Mouse (Mus musculus) hindbrain, postnatal 0 days (tissue): Measurements from ENCODE around the gene Mthfr. TPM values are rescaled to one million over a fixed set of nuclear protein-coding genes. Genes with fewer than 3 reads are reported as not detected.
"Not testable (repeated sequence)": the region's sequence is repeated elsewhere in the genome, so short reads cannot be mapped to it uniquely, and the experiment has no call there.

ENCODE experiments used
- ATAC-seq: fragments of 200-750 bp; cut with Nextera tagmentation; 2 replicates; pipeline ENCODE4 v1.8.0; 2017; ENCODE audit warnings: mild to moderate bottlenecking, moderate TSS enrichment, moderate library complexity
- DNase-seq: peaks from one replicate; pipeline ENCODE4 v3.0.0-alpha.2; 2015; ENCODE audit warnings: low spot score
- H3K27ac ChIP-seq: fragments of 300-500 bp; sonication (generic); 2 replicates; pipeline ENCODE4 v1.5.1; 2014; ENCODE audit warnings: mild to moderate bottlenecking
- H3K27me3 ChIP-seq: fragments of 300-500 bp; sonication (generic); 2 replicates; pipeline ENCODE4 v1.6.1; 2014; ENCODE audit warnings: low read length, mixed read lengths; ENCODE audit not compliant: insufficient read depth
- H3K36me3 ChIP-seq: fragments of 300-500 bp; sonication (generic); 2 replicates; pipeline ENCODE4 v1.6.1; 2014; ENCODE audit warnings: low read length, mixed read lengths; ENCODE audit not compliant: insufficient read depth
- H3K4me1 ChIP-seq: fragments of 300-500 bp; sonication (generic); 2 replicates; pipeline ENCODE4 v1.6.1; 2014; ENCODE audit warnings: antibody characterized with exemption, low read length, mixed read lengths; ENCODE audit not compliant: insufficient read depth
- H3K4me2 ChIP-seq: fragments of 300-500 bp; sonication (generic); 2 replicates; pipeline ENCODE4 v1.6.1; 2014; ENCODE audit warnings: low read depth, mild to moderate bottlenecking, low read length, moderate library complexity, mixed read lengths
- H3K4me3 ChIP-seq: fragments of 300-500 bp; sonication (generic); 2 replicates; pipeline ENCODE4 v1.5.1; 2014; ENCODE audit warnings: low read length
- H3K9ac ChIP-seq: fragments of 300-500 bp; sonication (generic); replicated peaks from 2 replicates; pipeline ENCODE4 v1.6.1; 2014; ENCODE audit warnings: mild to moderate bottlenecking, low read length, moderate library complexity, mixed read lengths
- H3K9me3 ChIP-seq: fragments of 300-500 bp; sonication (generic); 2 replicates; pipeline ENCODE4 v1.6.1; 2016; ENCODE audit warnings: low read length, mixed read lengths
- CTCF ChIP-seq: IDR thresholded peaks from 2 replicates; pipeline ENCODE4 v1.5.1; 2016; ENCODE audit warnings: antibody characterized with exemption, control low read depth, low read depth
- WGBS: fragments of 180-500 bp; shearing (Covaris S2); extraction: QIAGEN DNeasy Blood & Tissue Kit; methylation state at CpG from one replicate; pipeline ENCODE4 v1.1.7; 2014; 5-methylcytosine and 5-hydroxymethylcytosine counted together
- polyA plus RNA-seq: library from polyadenylated mRNA; unstranded; fragments of >200 nt; fragmentation: Nextera tagmentation; extraction: Ambion mirVana; gene quantifications from 2 replicates; pipeline ENCODE4 v1.2.1, GENCODE M21; 2015
- total RNA-seq: library from RNA; depleted of rRNA; stranded (reverse); fragments of >200 nt; gene quantifications from 2 replicates; pipeline ENCODE4 v1.2.3, GENCODE M21; 2014

Mthfr gene
- total and polyA plus RNA-seq, 2 experiments from 2014 or later, result 9.3 to 52.4 TPM

DNA sequence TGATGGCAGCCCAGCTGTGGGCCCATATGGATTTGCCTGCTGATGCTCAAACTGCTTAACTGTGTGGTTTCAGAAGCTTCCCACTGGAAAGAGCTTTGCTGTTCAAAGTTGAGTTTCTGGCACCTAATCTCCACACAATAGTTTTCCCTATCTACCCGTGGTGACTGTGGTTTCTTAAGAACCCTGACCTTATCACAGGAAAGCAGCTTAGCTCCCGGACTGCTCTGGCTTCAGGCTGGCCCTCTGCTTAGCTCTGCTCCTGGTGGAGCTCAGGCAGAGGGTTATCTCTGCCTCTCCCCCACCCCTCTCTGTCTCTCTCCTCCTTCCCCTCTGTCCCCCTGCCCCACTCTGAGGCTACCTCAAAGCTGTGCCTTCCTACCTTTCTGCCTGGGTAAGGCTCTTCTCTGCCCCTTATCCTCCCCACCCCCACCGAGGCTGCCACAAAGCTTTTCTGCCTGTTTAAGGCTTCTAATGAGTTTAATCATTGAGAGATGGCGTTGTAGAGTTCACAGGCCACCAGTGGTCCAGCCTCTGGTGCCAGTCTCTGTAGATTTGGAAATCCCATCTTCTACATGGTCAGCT, 7.7 kb downstream of the Mthfr start:
- no peak overlapping the region for H3K4me3 ChIP-seq
- DNase-seq (no peak), ATAC-seq (no peak)
- H3K27me3 ChIP-seq, result no peaks in the 10 kb centered on the region
- H3K27ac ChIP-seq, result no peak overlapping the region
- TF ChIP-seq CTCF, result no peak
- no peaks in the 10 kb centered on the region for H3K4me1 ChIP-seq
- WGBS, result 69% methylated on average over 4 of the region's 4 CpGs
- H3K36me3 ChIP-seq, result peaks cover 27% of the 10 kb centered on the region; the same call in 1 of the 2 replicates
- H3K9ac ChIP-seq, result no peak overlapping the region
- no peaks in the 10 kb centered on the region for H3K9me3 ChIP-seq
- no peak overlapping the region for H3K4me2 ChIP-seq

DNA sequence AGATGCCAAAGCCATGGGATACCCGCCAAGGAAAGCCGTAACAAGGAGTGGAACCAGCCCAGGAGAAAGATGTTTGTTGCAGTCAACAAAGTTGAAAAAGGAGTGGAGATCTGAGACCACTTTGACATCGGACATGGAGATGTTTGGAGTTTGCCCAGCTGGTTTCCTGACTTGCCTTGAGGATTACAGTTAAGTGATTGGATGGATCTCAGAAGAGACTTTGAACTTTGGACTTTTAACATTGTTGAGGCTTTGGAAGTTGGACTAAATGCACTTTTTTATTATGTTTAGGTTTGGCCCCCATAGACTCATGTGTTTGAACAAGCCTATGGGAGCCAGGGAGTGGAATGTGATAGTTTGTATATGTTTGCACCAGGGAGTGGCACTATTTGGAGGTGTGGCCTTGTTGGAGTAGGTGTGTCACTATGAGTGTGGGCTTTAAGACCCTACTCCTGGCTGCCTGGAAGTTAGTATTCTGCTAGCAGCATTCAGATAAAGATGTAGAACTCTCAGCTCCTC, 11.6 kb downstream of the Mthfr start:
- H3K4me1 ChIP-seq, ATAC-seq, H3K4me3 ChIP-seq, H3K27me3 ChIP-seq, DNase-seq, H3K4me2 ChIP-seq, H3K27ac ChIP-seq, H3K9me3 ChIP-seq, H3K9ac ChIP-seq: not testable (repeated sequence)
- WGBS, result 95% methylated on average over 3 of the region's 3 CpGs
- H3K36me3 ChIP-seq, result peaks cover 49% of the 10 kb centered on the region

- H3K27ac ChIP-seq, result no peak overlapping the region
- H3K27me3 ChIP-seq, result no peaks in the 10 kb centered on the region
- TF ChIP-seq CTCF, result no peak
- peaks cover 56% of the 10 kb centered on the region for H3K36me3 ChIP-seq
- H3K4me1 ChIP-seq, result no peaks in the 10 kb centered on the region
- DNase-seq (no peak), ATAC-seq (no peak)
- no peaks in the 10 kb centered on the region for H3K9me3 ChIP-seq
- H3K4me2 ChIP-seq, result no peak overlapping the region
- H3K9ac ChIP-seq, result no peak overlapping the region
- no peak overlapping the region for H3K4me3 ChIP-seq
- 87% methylated on average over 13 of the region's 13 CpGs for WGBS
Measured at GRCm38 (mm10) chr4:148051046-148051776, 12.3 kb downstream of the Mthfr start.

GRCm38 (mm10) chr4:148051886-148052285, 13.0 kb downstream of the Mthfr start:
- Histone ChIP-seq H3K36me3 (peaks cover 58% of the 10 kb centered on the region), H3K27ac (no peak overlapping the region), H3K9ac (no peak overlapping the region), H3K4me3 (no peak overlapping the region), H3K4me2 (no peak overlapping the region), H3K4me1 (no peaks in the 10 kb centered on the region), H3K9me3 (no peaks in the 10 kb centered on the region), H3K27me3 (no peaks in the 10 kb centered on the region)
- WGBS, result 93% methylated on average over 11 of the region's 11 CpGs
- ATAC-seq, result no peak
- no peak for TF ChIP-seq CTCF
- DNase-seq, result no peak

- 68% methylated on average over 2 of the region's 2 CpGs for WGBS
- no peak overlapping the region for H3K9ac ChIP-seq
- H3K27me3 ChIP-seq, result no peaks in the 10 kb centered on the region
- no peak for TF ChIP-seq CTCF
- H3K36me3 ChIP-seq, result peaks cover 64% of the 10 kb centered on the region
- no peaks in the 10 kb centered on the region for H3K9me3 ChIP-seq
- no peaks in the 10 kb centered on the region for H3K4me1 ChIP-seq
- no peak overlapping the region for H3K27ac ChIP-seq
- no peak overlapping the region for H3K4me3 ChIP-seq
- ATAC-seq (no peak), DNase-seq (no peak)
- no peak overlapping the region for H3K4me2 ChIP-seq
Measured at GRCm38 (mm10) chr4:148052976-148053375, 14.1 kb downstream of the Mthfr start.

DNA sequence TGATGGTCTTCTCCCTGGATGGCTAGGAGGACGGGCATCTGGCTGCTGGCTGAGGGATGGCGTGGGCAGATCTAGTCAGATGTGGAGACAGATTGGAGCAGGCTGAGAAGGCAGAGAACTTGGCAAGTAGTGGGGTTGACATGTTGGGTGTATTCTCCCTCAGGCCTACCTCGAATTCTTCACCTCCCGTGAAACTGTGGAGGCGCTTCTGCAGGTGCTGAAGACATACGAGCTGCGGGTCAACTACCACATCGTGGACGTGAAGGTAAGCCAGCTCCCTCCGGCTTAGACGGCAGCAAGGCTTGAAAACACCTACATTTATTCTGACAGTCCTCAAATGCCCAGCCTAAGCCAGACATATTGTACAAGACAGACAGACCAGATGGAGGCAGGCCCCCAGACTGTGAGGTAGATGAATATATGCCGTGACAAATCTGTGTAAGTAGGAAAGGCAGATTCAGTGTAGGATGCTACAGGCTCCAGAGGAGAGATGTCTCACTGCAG, 14.6 kb downstream of the Mthfr start:
- H3K9ac ChIP-seq, result no peak overlapping the region
- TF ChIP-seq CTCF, result no peak
- peaks cover 63% of the 10 kb centered on the region for H3K36me3 ChIP-seq
- H3K9me3 ChIP-seq, result no peaks in the 10 kb centered on the region
- H3K4me2 ChIP-seq, result no peak overlapping the region
- 81% methylated on average over 12 of the region's 12 CpGs for WGBS
- H3K4me1 ChIP-seq, result no peaks in the 10 kb centered on the region
- ATAC-seq (no peak), DNase-seq (no peak)
- no peak overlapping the region for H3K4me3 ChIP-seq
- H3K27ac ChIP-seq, result peak overlapping the region; percentile 51; the same call in 1 of the 2 replicates
- no peaks in the 10 kb centered on the region for H3K27me3 ChIP-seq
